Mouse (Mus musculus): ENCODE results near the gene Gm3629. TPM values are rescaled to one million over a fixed set of nuclear protein-coding genes. Genes with fewer than 3 reads are reported as not detected.
"Not testable (repeated sequence)": the region's sequence is repeated elsewhere in the genome, so short reads cannot be mapped to it uniquely, and the experiment has no call there.

Gene Gm3629
- under 1 TPM; 0.25 to 0.31 TPM for total RNA-seq (2021)
- long read RNA-seq, experiment 1, result 0 reads
- long read RNA-seq, experiment 2, result 0 reads

- not testable (repeated sequence) for DNase-seq (ENCODE audit: low spot score in 2 of 2)
Observed at GRCm38 (mm10) chr14:6590513-6590912, at the start of gene Gm3629. Gene Gm3629 (minus strand): TSS chr14:6590613.

- not testable (repeated sequence) for DNase-seq (ENCODE audit: low spot score in 2 of 2)
Observed at GRCm38 (mm10) chr14:6622318-6622717, 31.9 kb upstream of the Gm3629 start, which contains the start of gene Gm3460. Gene Gm3460 (minus strand): TSS chr14:6622418.

- DNase-seq (ENCODE audit: low spot score in 2 of 2), result peak in 1 of 2 experiments; percentile 2
Observed at GRCm38 (mm10) chr14:6606436-6606835, 16.0 kb upstream of the Gm3629 start.

- peak in 1 of 2 experiments; percentile 2 for DNase-seq (ENCODE audit: low spot score in 2 of 2)
Observed at GRCm38 (mm10) chr14:6605004-6605403, 14.6 kb upstream of the Gm3629 start.

- DNase-seq (ENCODE audit: low spot score in 2 of 2), result not testable (repeated sequence)
Observed at GRCm38 (mm10) chr14:6604551-6604950, 14.1 kb upstream of the Gm3629 start.

GRCm38 (mm10) chr14:6537190-6537589 lies 53.2 kb downstream of the Gm3629 start, which contains the start of gene Gm8356:
Gene Gm8356 (minus strand): TSS chr14:6537290.
- DNase-seq (ENCODE audit: low spot score in 2 of 2), result not testable (repeated sequence)

Other genes starting within 250 kb of the Gm3629 start
- gene Gm3618, start 246.9 kb downstream of the Gm3629 start, total RNA-seq (2021), result not detected
- not detected for gene Gm16440, start 200.3 kb downstream of the Gm3629 start, total RNA-seq (2021)
- gene Gm3591, start 178.1 kb downstream of the Gm3629 start, total RNA-seq (2021), result 1 to 10 TPM in 1 of 2 experiments, not detected in 1; 1.4 TPM
- gene Gm3594, start 146.0 kb downstream of the Gm3629 start, total RNA-seq (2021), result not detected
- gene Gm8356, start 53.3 kb downstream of the Gm3629 start, total RNA-seq (2021), result not detected
- not detected for gene Gm3460, start 31.8 kb upstream of the Gm3629 start, total RNA-seq (2021)
- not detected for gene Gm10251, start 93.6 kb upstream of the Gm3629 start, total RNA-seq (2021)
- not detected for gene Gm8050, start 129.6 kb upstream of the Gm3629 start, total RNA-seq (2021)
- gene Gm3636, start 151.7 kb upstream of the Gm3629 start, total RNA-seq (2021), result 1 to 10 TPM in 1 of 2 experiments, under 1 TPM in 1; 0.85 to 1.8 TPM
- not detected for gene Gm8362, start 183.8 kb upstream of the Gm3629 start, total RNA-seq (2021)
- gene Gm3642, start 249.7 kb upstream of the Gm3629 start, total RNA-seq (2021), result not detected